Mouse (Mus musculus): ENCODE measurements around the gene Phc2. TPM values are rescaled to one million over a fixed set of nuclear protein-coding genes. Genes with fewer than 3 reads are reported as not detected.

Phc2 gene
- polyA plus RNA-seq, 1 experiment = 100 TPM

DNA sequence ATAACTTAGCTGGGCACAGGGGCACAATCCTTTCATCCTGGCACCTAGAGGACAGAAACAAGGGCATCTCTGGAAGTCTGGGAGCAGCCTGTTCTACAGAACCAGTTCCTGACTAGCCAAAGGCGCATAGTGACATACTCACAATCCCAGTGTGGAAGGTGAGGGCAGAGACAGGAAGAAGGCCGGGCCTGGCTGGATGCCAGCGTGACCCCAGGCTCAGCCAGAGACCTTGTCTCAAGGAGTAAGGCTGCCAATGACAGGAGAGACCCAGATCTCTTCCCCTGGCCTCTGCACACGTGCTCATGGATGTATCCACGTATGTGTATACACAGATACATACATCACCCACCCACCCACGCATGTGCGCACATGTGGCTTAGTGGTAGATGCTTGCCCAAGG, 127.5 kb downstream of the Phc2 start:
- Histone ChIP-seq H3K4me2 (ENCODE audit: low read depth) (no peak overlapping the region), H3K36me3 (ENCODE audit: control insufficient read depth, insufficient read depth) (peaks cover 11% of the 10 kb centered on the region), H3ac (ENCODE audit: control insufficient read depth, insufficient read length) (no peak overlapping the region), H3K4me3 (no peak overlapping the region), H3K79me2 (ENCODE audit: control insufficient read depth, insufficient read depth) (no peaks in the 10 kb centered on the region), H3K27me3 (ENCODE audit: control insufficient read depth, insufficient read depth, insufficient read length) (no peaks in the 10 kb centered on the region)
- no peak for TF ChIP-seq E2F4 (IDR thresholded peaks at IDR 0.05; ENCODE audit: insufficient read depth)

DNA sequence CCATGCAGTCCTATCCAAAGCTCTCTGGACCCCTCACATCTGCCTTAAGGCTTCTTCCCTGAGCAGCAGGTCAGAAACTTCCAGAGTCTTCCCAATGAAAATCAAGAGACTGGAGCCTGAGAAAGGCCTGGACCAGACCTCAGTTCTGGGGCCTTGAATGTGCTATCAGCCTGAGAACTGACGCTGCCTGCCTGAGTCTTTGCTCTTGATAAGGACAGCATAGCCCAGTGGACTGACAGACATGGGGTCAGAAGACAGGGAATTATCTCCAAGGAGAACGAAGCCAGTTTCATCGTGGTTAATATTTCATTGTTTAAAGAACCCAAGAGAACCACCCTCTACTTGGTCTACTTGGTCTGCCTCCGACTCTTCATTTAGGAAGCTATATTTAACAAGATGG, 128.1 kb downstream of the Phc2 start:
- no peak for TF ChIP-seq SRF (IDR thresholded peaks at IDR 0.05; ENCODE audit: control insufficient read depth, insufficient read length, low read depth)
- TF ChIP-seq MAX (IDR thresholded peaks at IDR 0.05; ENCODE audit: low read depth) = no peak
- no peak for TF ChIP-seq TCF3 (IDR thresholded peaks at IDR 0.05; ENCODE audit: insufficient read length, low read depth)
- no peak for TF ChIP-seq USF1 (IDR thresholded peaks at IDR 0.05; ENCODE audit: low read depth)
- TF ChIP-seq MYOG (IDR thresholded peaks at IDR 0.05; ENCODE audit: control insufficient read depth in 1 of 3, insufficient read depth in 1 of 3, insufficient read length in 2 of 3, low read depth in 2 of 3) = no peak
- TF ChIP-seq E2F4 (IDR thresholded peaks at IDR 0.05; ENCODE audit: insufficient read depth) = no peak
- TF ChIP-seq POLR2AphosphoS2 (IDR thresholded peaks at IDR 0.05; ENCODE audit: insufficient read length, low read depth) = no peak
- no peak for TF ChIP-seq CEBPB (IDR thresholded peaks at IDR 0.05; ENCODE audit: insufficient read depth, poor library complexity, severe bottlenecking)
- no peak for TF ChIP-seq POLR2A (IDR thresholded peaks at IDR 0.05; ENCODE audit: insufficient read length, low read depth)
- TF ChIP-seq TCF12 (IDR thresholded peaks at IDR 0.05; ENCODE audit: insufficient read depth, poor library complexity, severe bottlenecking) = no peak
- no peak for TF ChIP-seq MYOD1 (IDR thresholded peaks at IDR 0.05; ENCODE audit: control insufficient read depth in 1 of 3, insufficient read length in 2 of 3, low read depth in 2 of 3)
- TF ChIP-seq REST (IDR thresholded peaks at IDR 0.05; ENCODE audit: insufficient read depth, insufficient read length) = no peak
- peaks cover 11% of the 10 kb centered on the region for H3K36me3 ChIP-seq (ENCODE audit: control insufficient read depth, insufficient read depth)
- H3K79me2 ChIP-seq (ENCODE audit: control insufficient read depth, insufficient read depth) = no peaks in the 10 kb centered on the region
- H3K4me2 ChIP-seq (ENCODE audit: low read depth) = no peak overlapping the region
- no peak overlapping the region for H3K4me3 ChIP-seq
- no peaks in the 10 kb centered on the region for H3K27me3 ChIP-seq (ENCODE audit: control insufficient read depth, insufficient read depth, insufficient read length)
- H3ac ChIP-seq (ENCODE audit: control insufficient read depth, insufficient read length) = no peak overlapping the region

DNA sequence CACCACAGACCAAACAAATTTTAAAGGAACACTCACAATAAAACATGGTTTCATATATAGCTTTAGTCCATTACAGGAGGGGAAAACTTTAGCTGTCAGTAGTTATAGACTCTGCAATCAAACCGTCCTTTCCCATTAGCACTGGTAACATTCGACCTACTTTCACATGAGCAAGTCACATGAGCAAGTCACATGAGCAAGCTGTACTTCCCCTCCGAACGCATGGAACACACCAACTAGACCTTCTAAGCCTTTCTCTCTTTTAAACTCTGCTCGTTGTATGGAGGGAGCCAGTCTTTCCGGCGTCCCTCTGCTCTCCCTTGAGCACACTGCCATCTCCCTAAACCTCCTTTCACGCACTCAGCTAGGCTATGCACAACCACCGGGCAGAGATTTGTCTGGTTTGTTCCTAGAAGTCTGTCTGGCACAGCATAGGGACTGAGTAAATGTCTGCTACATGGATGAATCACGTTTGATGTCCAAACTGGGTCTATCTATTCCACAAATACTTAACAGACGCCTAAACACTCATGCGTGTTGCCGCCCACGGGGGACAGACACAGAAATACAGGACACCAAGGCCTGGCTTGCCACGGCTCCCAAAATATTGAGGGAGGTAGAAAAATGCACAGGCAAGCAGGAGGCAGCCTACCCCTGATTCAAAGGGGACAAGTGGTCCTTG, 130.6 kb downstream of the Phc2 start:
- TF ChIP-seq POLR2AphosphoS2 (IDR thresholded peaks at IDR 0.05; ENCODE audit: insufficient read length, low read depth) (no peak), SRF (IDR thresholded peaks at IDR 0.05; ENCODE audit: control insufficient read depth, insufficient read length, low read depth) (no peak), TCF3 (IDR thresholded peaks at IDR 0.05; ENCODE audit: insufficient read length, low read depth) (no peak), MYOD1 (IDR thresholded peaks at IDR 0.05; ENCODE audit: control insufficient read depth in 1 of 3, insufficient read length in 2 of 3, low read depth in 2 of 3) (no peak), MYOG (IDR thresholded peaks at IDR 0.05; ENCODE audit: control insufficient read depth in 1 of 3, insufficient read depth in 1 of 3, insufficient read length in 2 of 3, low read depth in 2 of 3) (no peak), MAX (IDR thresholded peaks at IDR 0.05; ENCODE audit: low read depth) (no peak), TCF12 (IDR thresholded peaks at IDR 0.05; ENCODE audit: insufficient read depth, poor library complexity, severe bottlenecking) (no peak), E2F4 (IDR thresholded peaks at IDR 0.05; ENCODE audit: insufficient read depth) (no peak), REST (IDR thresholded peaks at IDR 0.05; ENCODE audit: insufficient read depth, insufficient read length) (no peak), POLR2A (IDR thresholded peaks at IDR 0.05; ENCODE audit: insufficient read length, low read depth) (no peak), CEBPB (IDR thresholded peaks at IDR 0.05; ENCODE audit: insufficient read depth, poor library complexity, severe bottlenecking) (no peak), USF1 (IDR thresholded peaks at IDR 0.05; ENCODE audit: low read depth) (no peak)
- H3K27me3 ChIP-seq (ENCODE audit: control insufficient read depth, insufficient read depth, insufficient read length) = no peaks in the 10 kb centered on the region

DNA sequence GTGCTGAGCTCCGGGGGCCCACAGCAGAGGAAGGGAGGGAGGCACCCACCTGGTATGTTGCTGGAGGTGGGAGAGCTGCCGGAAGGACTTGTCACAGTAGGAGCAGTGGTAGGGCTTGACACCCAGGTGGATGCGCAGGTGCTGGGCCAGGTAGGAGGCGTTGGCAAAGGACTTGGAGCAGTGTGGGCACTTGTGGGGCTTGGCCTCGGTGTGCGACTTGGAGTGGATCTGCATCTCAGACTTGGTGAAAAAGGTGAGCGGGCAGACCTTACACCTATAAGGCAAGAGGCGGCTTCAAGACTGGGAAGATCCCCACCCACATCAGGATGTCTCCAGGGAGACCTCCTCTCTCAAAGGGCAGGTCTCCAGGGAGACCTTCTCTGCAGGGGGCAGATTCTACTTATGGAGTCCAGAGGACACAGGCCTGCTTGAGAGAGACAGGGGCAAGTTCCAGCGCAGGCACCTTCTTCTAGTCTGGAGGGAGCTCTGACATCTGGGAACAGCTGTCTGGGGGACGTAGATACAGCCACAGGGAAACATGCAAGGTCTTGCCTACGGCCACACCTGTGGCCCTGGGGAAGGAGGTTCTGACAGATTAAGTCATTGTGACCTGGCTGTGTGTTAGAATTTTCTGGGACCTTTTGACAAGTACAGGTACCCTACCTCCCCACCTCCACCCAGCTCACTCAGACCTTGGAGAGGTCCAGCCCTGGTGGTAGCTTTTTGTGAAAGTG, 131.6 kb downstream of the Phc2 start:
- H3K27me3 ChIP-seq (ENCODE audit: control insufficient read depth, insufficient read depth, insufficient read length) = no peaks in the 10 kb centered on the region
- no peak overlapping the region for H3ac ChIP-seq (ENCODE audit: control insufficient read depth, insufficient read length)
- no peak overlapping the region for H3K4me3 ChIP-seq
- no peaks in the 10 kb centered on the region for H3K79me2 ChIP-seq (ENCODE audit: control insufficient read depth, insufficient read depth)
- TF ChIP-seq MYOD1 (IDR thresholded peaks at IDR 0.05; ENCODE audit: control insufficient read depth in 1 of 3, insufficient read length in 2 of 3, low read depth in 2 of 3) (no peak), POLR2AphosphoS2 (IDR thresholded peaks at IDR 0.05; ENCODE audit: insufficient read length, low read depth) (no peak), MYOG (IDR thresholded peaks at IDR 0.05; ENCODE audit: control insufficient read depth in 1 of 3, insufficient read depth in 1 of 3, insufficient read length in 2 of 3, low read depth in 2 of 3) (no peak), E2F4 (IDR thresholded peaks at IDR 0.05; ENCODE audit: insufficient read depth) (no peak), REST (IDR thresholded peaks at IDR 0.05; ENCODE audit: insufficient read depth, insufficient read length) (no peak), TCF3 (IDR thresholded peaks at IDR 0.05; ENCODE audit: insufficient read length, low read depth) (no peak), POLR2A (IDR thresholded peaks at IDR 0.05; ENCODE audit: insufficient read length, low read depth) (no peak), USF1 (IDR thresholded peaks at IDR 0.05; ENCODE audit: low read depth) (no peak), SRF (IDR thresholded peaks at IDR 0.05; ENCODE audit: control insufficient read depth, insufficient read length, low read depth) (no peak), MAX (IDR thresholded peaks at IDR 0.05; ENCODE audit: low read depth) (no peak), CEBPB (IDR thresholded peaks at IDR 0.05; ENCODE audit: insufficient read depth, poor library complexity, severe bottlenecking) (no peak), TCF12 (IDR thresholded peaks at IDR 0.05; ENCODE audit: insufficient read depth, poor library complexity, severe bottlenecking) (no peak)
- H3K4me2 ChIP-seq (ENCODE audit: low read depth) = no peak overlapping the region
- H3K36me3 ChIP-seq (ENCODE audit: control insufficient read depth, insufficient read depth) = peaks cover 11% of the 10 kb centered on the region

More for the DNA sequence above, 130.6 kb downstream of the Phc2 start:
- Histone ChIP-seq H3K4me2 (ENCODE audit: low read depth) (no peak overlapping the region), H3K4me3 (no peak overlapping the region), H3K36me3 (ENCODE audit: control insufficient read depth, insufficient read depth) (peaks cover 11% of the 10 kb centered on the region), H3K79me2 (ENCODE audit: control insufficient read depth, insufficient read depth) (no peaks in the 10 kb centered on the region), H3ac (ENCODE audit: control insufficient read depth, insufficient read length) (no peak overlapping the region)

Measured in myocyte (in vitro differentiated cells).